Mouse (Mus musculus): ENCODE data around the gene Gpr4. TPM values are rescaled to one million over a fixed set of nuclear protein-coding genes. Genes with fewer than 3 reads are reported as not detected.

Gene Gpr4
- polyA plus RNA-seq (2016; fragmentation: Nextera tagmentation; extraction: Ambion mirVana): 1.9 and 2.3 TPM in 2 replicates

DNA sequence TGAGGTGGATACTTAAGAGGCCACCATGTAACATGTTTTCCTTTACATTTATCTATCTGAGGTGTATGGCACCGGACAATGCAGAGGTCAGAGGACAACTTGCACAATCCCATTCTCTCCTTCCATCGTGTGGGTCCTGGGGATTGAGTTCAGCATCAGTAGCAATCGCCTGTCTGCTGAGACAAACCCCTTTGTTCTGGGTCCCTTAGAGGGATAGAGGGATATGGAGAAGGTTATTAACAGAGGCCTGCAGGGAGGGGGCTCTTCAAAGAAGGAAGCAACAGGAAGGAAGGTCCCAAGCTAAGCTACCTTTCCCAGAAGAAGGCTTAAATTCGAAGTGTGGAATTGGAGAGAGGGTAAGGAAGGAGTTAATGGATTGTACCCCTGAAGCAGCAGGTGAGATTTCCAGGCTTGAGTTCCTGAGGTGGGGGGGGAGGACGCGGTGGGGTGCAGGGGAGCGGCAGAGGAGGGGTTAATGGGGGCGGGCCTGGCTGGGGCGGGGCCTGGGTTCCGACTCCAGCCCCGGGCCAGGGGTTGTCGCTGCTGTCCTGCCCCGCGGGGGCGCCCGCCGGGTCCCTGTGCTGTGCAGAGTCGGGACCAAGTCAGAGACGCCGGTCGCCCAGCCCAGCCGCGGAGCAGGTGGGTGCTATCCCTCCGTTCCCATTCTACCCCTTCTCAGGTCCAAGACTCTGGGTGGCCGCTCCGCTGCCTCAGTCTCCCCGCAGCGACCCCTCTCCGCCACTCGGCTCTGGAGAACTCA, at the start of gene Gpr4:
Gpr4 (plus strand) TSS at position 543 of the 760 bp plus-strand sequence.
- H3K4me1 ChIP-seq: peaks cover 6% of the 10 kb centered on the region; the same call in 1 of the 2 replicates
- ATAC-seq (ENCODE audit: low FRiP score, low read depth): peak; percentile 74; the same call in 1 of the 2 replicates
- peak within 1 kb of the TSS; percentile 70 for H3K4me2 ChIP-seq (replicated peaks)
- peak within 1 kb of the TSS; percentile 45 for H3K9ac ChIP-seq
- peak within 1 kb of the TSS; percentile 38 for H3K4me3 ChIP-seq
- peaks cover 12% of the 10 kb centered on the region for H3K27me3 ChIP-seq (replicated peaks)
- H3K36me3 ChIP-seq: no peaks in the 10 kb centered on the region
- H3K9me3 ChIP-seq: no peaks in the 10 kb centered on the region
- H3K27ac ChIP-seq: no peak within 1 kb of the TSS
- 2% methylated on average over 29 of the region's 30 CpGs for WGBS

DNA sequence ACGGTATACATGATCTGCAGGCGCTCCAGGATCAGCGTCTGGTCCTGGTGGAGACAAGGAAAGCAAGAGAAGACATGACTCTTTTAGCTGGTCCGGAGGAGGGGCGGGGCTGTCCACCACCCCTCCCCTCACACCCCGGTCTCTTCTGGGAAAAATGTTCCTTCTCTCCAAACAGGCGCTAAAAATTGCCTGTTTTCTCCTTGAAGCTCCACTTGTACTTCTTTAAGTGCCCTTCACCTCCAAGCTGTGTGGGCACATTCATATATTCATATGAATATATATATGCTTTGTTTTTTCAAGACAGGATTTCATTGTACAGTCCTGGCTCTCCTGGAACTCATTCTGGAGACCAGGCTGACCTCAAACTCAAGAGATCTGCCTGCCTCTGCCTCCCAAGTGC, 49.4 kb upstream of the Gpr4 start:
- WGBS: 89% methylated on average over 7 of the region's 7 CpGs
- ATAC-seq (ENCODE audit: low FRiP score, low read depth): no peak
- peaks cover 46% of the 10 kb centered on the region for H3K27me3 ChIP-seq (replicated peaks)

DNA sequence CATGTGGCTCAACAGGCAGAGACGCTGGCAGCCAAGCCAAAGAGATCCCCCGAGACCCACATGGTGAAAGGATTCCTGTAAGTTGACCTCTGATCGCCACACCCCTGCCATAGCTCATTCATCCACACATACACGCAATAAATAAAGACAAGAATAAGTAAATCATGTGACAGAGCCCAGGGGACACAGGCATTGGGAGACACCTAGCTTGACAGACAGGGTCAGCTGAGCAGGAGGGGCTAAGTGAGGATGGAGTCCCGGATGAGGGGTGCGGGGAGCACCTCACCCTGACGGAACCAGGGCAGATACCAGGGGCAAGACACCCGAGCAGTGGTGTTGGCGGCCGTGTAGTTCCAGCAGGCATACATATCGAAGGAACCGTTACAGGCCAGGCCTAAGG, 48.6 kb upstream of the Gpr4 start:
- peaks cover 46% of the 10 kb centered on the region for H3K27me3 ChIP-seq (replicated peaks)
- no peak overlapping the region for H3K27ac ChIP-seq
- no peak overlapping the region for H3K9ac ChIP-seq
- no peaks in the 10 kb centered on the region for H3K9me3 ChIP-seq
- no peak for ATAC-seq (ENCODE audit: low FRiP score, low read depth)
- H3K4me1 ChIP-seq: peaks cover 32% of the 10 kb centered on the region
- WGBS: 24% methylated on average over 12 of the region's 12 CpGs
- H3K4me3 ChIP-seq: no peak overlapping the region
- H3K4me2 ChIP-seq (replicated peaks): 0 out of 2 replicates have a peak overlapping the region, but pooled peaks have one; percentile 9
- H3K36me3 ChIP-seq: no peaks in the 10 kb centered on the region

More for the DNA sequence above, 49.4 kb upstream of the Gpr4 start:
- Histone ChIP-seq H3K27ac (no peak overlapping the region), H3K4me1 (peaks cover 32% of the 10 kb centered on the region), H3K9me3 (no peaks in the 10 kb centered on the region), H3K36me3 (no peaks in the 10 kb centered on the region), H3K4me2 (replicated peaks) (no peak overlapping the region), H3K4me3 (no peak overlapping the region), H3K9ac (no peak overlapping the region)

DNA sequence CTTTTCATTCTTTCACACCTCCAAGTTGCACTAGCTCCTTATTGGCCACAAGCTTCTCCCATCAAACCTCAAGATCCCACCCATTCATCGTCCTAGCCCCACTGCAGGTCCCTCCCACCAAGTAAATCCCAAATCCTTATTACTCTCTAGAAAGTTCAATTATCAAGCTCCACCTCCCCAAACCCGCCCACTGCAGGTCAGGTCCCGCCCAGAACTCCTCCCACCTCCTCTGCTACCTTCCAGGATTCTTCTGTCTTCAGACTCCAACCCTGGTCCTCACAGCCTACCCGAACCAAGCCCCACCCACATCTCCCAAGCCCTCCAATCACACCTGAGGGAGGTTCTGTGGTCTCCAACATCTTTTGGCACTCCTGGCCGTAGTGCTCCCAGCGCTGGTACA, 48.1 kb upstream of the Gpr4 start:
- no peak overlapping the region for H3K4me3 ChIP-seq
- peaks cover 44% of the 10 kb centered on the region for H3K27me3 ChIP-seq (replicated peaks)
- no peak overlapping the region for H3K9ac ChIP-seq
- no peaks in the 10 kb centered on the region for H3K9me3 ChIP-seq
- peaks cover 32% of the 10 kb centered on the region for H3K4me1 ChIP-seq
- H3K4me2 ChIP-seq (replicated peaks): peak overlapping the region; percentile 9
- ATAC-seq (ENCODE audit: low FRiP score, low read depth): no peak
- no peaks in the 10 kb centered on the region for H3K36me3 ChIP-seq
- WGBS: 0% methylated on average over 6 of the region's 6 CpGs
- no peak overlapping the region for H3K27ac ChIP-seq

DNA sequence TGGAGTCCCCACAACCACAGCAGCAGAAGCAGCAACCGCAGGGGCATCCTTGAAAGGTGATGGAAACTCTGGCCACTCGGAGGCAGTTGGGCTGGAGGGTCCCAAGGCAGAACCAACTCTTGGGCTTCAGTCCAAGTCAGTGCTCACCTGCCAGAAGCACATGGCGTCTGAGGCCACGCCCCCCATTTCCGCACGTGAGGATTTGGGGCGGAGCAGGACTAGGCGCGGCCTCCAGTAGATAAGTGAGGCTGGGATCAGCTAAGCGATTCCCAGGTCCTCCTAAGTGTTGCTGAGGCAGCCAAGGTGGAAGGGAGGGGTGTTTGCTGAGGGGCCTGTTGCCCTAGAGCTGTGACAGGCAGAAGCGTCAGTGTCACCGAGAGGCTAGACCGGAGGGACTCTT, 47.4 kb upstream of the Gpr4 start:
- no peaks in the 10 kb centered on the region for H3K36me3 ChIP-seq
- H3K4me2 ChIP-seq (replicated peaks): peak overlapping the region; percentile 9
- H3K4me3 ChIP-seq: no peak overlapping the region
- no peak for ATAC-seq (ENCODE audit: low FRiP score, low read depth)
- WGBS: 5% methylated on average over 13 of the region's 13 CpGs
- H3K4me1 ChIP-seq: peaks cover 26% of the 10 kb centered on the region
- no peak overlapping the region for H3K27ac ChIP-seq
- no peaks in the 10 kb centered on the region for H3K9me3 ChIP-seq
- H3K9ac ChIP-seq: no peak overlapping the region
- peaks cover 36% of the 10 kb centered on the region for H3K27me3 ChIP-seq (replicated peaks)

DNA sequence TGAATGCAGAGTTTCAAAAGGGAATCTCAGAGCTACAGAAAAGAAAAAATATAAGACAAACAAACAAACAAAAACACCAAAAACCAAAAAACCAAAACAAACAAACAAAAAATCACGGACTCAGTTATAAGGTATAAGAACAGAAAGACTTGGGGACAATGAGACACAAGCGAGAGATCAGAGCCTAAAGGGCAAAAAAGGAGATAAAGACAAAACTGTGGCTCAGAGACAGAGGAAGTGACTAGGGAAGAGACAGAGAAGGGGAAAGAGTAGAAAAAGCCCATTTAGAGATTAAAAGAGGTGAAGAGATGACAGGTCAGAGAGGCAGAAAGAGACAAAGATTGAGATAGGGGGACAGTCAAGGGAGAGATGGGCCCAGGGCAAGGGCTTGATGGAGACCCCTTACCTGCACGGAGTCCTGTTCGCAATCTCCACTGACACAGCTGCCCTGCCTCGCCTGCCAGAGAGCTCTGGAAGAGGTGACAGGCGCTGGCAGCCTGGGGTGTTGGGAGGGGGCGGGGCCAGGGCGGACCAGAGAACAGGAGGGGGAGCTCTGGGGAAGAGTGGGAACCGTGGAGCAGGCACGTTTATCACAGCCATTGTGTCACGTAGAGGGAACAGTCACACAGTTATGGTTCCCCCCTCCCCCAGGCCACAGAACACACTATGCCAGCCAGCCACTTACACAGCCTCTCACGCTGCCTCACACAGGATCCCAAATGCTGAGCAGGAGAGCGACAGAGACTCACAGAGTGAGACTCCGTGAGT, 46.5 kb upstream of the Gpr4 start, which contains the start of gene Gipr:
Gipr (minus strand) TSS at position 472 of the 768 bp plus-strand sequence.
- Histone ChIP-seq H3K9me3 (no peaks in the 10 kb centered on the region), H3K27me3 (replicated peaks) (peaks cover 28% of the 10 kb centered on the region), H3K4me3 (no peak within 1 kb of the TSS), H3K4me2 (replicated peaks) (peak within 1 kb of the TSS; percentile 48), H3K36me3 (no peaks in the 10 kb centered on the region), H3K9ac (no peak within 1 kb of the TSS), H3K27ac (no peak within 1 kb of the TSS), H3K4me1 (peaks cover 19% of the 10 kb centered on the region)
- ATAC-seq (ENCODE audit: low FRiP score, low read depth): peak; percentile 36; the same call in 1 of the 2 replicates
- 13% methylated on average over 14 of the region's 14 CpGs for WGBS

DNA sequence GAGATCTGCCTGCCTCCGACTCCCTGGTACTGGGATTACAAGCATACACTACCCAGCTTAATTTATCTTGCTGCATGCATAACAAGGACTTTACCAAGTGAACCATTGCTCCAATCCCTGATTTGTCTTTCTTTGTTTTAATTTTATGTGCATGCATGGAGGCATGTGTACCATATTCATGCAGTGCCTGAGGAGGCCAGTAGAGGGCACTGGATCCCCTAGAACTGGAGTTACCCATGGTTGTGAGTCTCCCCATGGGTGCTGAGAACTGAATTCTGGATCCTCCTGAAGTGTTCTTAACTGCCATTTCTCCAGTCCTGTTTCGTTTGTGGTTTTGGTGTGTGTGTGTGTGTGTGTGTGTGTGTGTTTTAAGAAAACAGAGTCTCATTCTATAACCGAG, 45.3 kb upstream of the Gpr4 start:
- no peak overlapping the region for H3K9ac ChIP-seq
- ATAC-seq (ENCODE audit: low FRiP score, low read depth): no peak
- 87% methylated on average over 3 of the region's 3 CpGs for WGBS

DNA sequence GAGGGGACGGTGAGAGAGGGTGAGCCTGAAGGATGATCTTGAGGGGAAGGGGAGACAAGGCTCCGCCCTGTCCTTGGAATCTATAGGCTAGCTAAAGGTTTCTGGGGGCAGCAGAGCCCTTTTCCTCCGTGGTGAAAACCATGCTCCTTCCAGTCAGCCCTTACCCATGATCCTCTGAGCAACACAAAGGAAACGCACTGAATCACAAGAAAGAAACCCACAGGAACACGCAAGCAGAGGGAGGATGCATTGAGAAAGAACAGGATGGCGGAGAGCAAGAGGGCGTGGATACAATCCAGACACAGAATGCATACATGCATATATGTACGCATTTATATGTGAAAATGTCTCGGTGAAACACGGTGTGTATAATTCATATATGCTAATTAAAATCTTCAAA, 42.8 kb upstream of the Gpr4 start:
- H3K4me3 ChIP-seq: no peak overlapping the region
- H3K4me1 ChIP-seq: peaks cover 25% of the 10 kb centered on the region
- no peak overlapping the region for H3K4me2 ChIP-seq (replicated peaks)
- 64% methylated on average over 10 of the region's 10 CpGs for WGBS
- no peak for ATAC-seq (ENCODE audit: low FRiP score, low read depth)
- no peak overlapping the region for H3K27ac ChIP-seq
- no peaks in the 10 kb centered on the region for H3K9me3 ChIP-seq
- no peaks in the 10 kb centered on the region for H3K36me3 ChIP-seq
- no peak overlapping the region for H3K9ac ChIP-seq
- peaks cover 21% of the 10 kb centered on the region for H3K27me3 ChIP-seq (replicated peaks)

More for the DNA sequence above, 45.3 kb upstream of the Gpr4 start:
- peaks cover 25% of the 10 kb centered on the region for H3K4me1 ChIP-seq
- no peak overlapping the region for H3K4me2 ChIP-seq (replicated peaks)
- no peak overlapping the region for H3K27ac ChIP-seq
- no peaks in the 10 kb centered on the region for H3K36me3 ChIP-seq
- H3K4me3 ChIP-seq: no peak overlapping the region
- peaks cover 28% of the 10 kb centered on the region for H3K27me3 ChIP-seq (replicated peaks)
- H3K9me3 ChIP-seq: no peaks in the 10 kb centered on the region

DNA sequence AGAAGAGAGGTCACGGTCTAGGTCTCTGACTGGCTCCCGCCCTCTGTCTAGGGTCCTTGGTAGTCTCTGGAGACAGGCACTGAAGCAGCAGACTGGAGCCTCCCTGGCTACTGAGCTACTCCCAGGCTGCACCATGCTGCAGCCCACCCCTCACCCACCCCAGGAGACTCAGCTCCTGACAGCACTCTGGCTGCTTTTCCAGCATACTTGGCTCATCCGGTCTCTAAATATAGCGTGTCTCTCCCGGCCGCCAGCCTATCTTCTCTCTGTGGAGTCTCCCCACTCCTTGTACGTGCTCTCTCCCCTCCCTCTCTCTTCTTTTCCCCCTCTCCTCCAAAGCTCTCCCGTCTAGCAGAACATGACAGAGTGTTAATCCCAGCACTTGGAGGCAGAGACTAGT, 42.2 kb upstream of the Gpr4 start:
- H3K9ac ChIP-seq: no peak overlapping the region
- H3K4me3 ChIP-seq: no peak overlapping the region
- no peaks in the 10 kb centered on the region for H3K36me3 ChIP-seq
- H3K4me1 ChIP-seq: peaks cover 20% of the 10 kb centered on the region
- 66% methylated on average over 8 of the region's 8 CpGs for WGBS
- H3K27me3 ChIP-seq (replicated peaks): peaks cover 15% of the 10 kb centered on the region; the same call in 1 of the 2 replicates
- no peak overlapping the region for H3K4me2 ChIP-seq (replicated peaks)
- no peak for ATAC-seq (ENCODE audit: low FRiP score, low read depth)
- H3K27ac ChIP-seq: no peak overlapping the region
- H3K9me3 ChIP-seq: no peaks in the 10 kb centered on the region

DNA sequence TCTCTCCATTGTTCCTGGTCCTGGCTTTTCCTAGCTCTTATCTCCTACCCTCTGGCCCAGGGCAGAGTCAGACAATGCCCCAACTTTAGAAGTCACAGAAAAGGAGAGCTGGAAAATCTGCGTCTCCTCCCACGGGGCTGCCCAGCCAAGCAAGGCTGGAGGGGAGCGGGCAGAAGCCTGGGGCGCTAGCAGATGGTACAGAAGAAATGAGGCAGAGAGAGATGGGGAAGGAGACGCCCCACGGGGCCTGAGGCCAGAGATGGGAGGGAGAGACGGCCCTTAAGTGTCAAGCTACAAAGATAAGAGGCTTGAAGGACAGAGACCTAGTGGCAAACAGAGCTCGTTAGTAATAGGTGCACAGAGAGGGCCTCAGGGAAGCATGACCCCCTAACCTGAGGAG, 40.5 kb upstream of the Gpr4 start:
- H3K36me3 ChIP-seq: no peaks in the 10 kb centered on the region
- no peak overlapping the region; the same call in 1 of the 2 replicates for H3K4me2 ChIP-seq (replicated peaks)
- H3K9ac ChIP-seq: peak overlapping the region; percentile 8; the same call in 1 of the 2 replicates
- H3K4me1 ChIP-seq: peaks cover 15% of the 10 kb centered on the region
- no peak overlapping the region for H3K27ac ChIP-seq
- H3K4me3 ChIP-seq: no peak overlapping the region
- WGBS: 55% methylated on average over 8 of the region's 8 CpGs
- no peaks in the 10 kb centered on the region for H3K9me3 ChIP-seq
- no peak for ATAC-seq (ENCODE audit: low FRiP score, low read depth)
- H3K27me3 ChIP-seq (replicated peaks): peaks cover 18% of the 10 kb centered on the region

DNA sequence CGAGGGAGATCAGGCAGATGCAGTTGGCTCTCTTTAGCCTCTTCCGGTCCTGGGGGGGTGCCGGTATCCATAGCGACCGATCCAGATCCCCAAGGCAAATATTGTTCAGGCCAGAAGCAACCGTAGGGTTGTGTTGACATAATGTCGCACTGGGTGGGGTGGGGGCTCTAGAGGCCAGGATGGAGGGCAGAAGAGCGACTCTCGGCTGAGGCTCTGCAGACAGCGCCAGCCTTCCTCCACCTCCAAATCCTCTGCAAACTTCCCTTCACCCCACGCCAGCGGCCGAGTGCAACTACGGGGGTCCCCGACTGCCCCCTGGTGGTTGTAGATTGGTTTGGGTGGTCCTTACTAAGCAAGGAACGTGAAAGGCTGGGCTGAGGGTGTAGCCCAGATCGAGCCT, 39.5 kb upstream of the Gpr4 start:
- Histone ChIP-seq H3K4me3 (0 out of 2 replicates have a peak overlapping the region, but pooled peaks have one; percentile 21), H3K36me3 (no peaks in the 10 kb centered on the region), H3K9ac (0 out of 2 replicates have a peak overlapping the region, but pooled peaks have one; percentile 21), H3K9me3 (no peaks in the 10 kb centered on the region), H3K4me2 (replicated peaks) (peak overlapping the region; percentile 58), H3K27me3 (replicated peaks) (peaks cover 28% of the 10 kb centered on the region), H3K4me1 (peaks cover 23% of the 10 kb centered on the region), H3K27ac (no peak overlapping the region)
- WGBS: 5% methylated on average over 17 of the region's 17 CpGs
- no peak for ATAC-seq (ENCODE audit: low FRiP score, low read depth)

Data from neural tube, embryonic 12.5 days (tissue).